Mouse (Mus musculus) liver, adult 2 months (tissue): ENCODE results near the gene Ttll10. TPM values are rescaled to one million over a fixed set of nuclear protein-coding genes. Genes with fewer than 3 reads are reported as not detected.
A peak's percentile ranks its signal among the peaks of the same experiment; 100 is the strongest.

ENCODE experiments used
- DNase-seq: peaks from one replicate; pipeline ENCODE4 v3.0.0-alpha.2; 2011; ENCODE audit warnings: low read depth, low spot score; ENCODE audit errors: extremely low read depth
- H3K27ac ChIP-seq: fragments of 200-500 bp; replicated peaks from 2 replicates; pipeline ENCODE4 v1.5.1; 2012; ENCODE audit warnings: low read depth, mild to moderate bottlenecking, control low read depth, inconsistent platforms, low read length; ENCODE audit not compliant: insufficient read depth
- H3K27me3 ChIP-seq: fragments of 200-500 bp; 2 replicates; pipeline ENCODE4 v1.6.1; 2012; ENCODE audit warnings: mild to moderate bottlenecking, moderate library complexity, low read length, inconsistent platforms; ENCODE audit not compliant: control insufficient read depth, insufficient read depth
- H3K36me3 ChIP-seq: fragments of 200-500 bp; 2 replicates; pipeline ENCODE4 v1.6.1; 2012; ENCODE audit warnings: low read length, inconsistent platforms; ENCODE audit not compliant: control insufficient read depth, insufficient read depth
- H3K4me1 ChIP-seq: fragments of 200-500 bp; 2 replicates; pipeline ENCODE4 v1.6.1; 2011; ENCODE audit warnings: low read length; ENCODE audit not compliant: control insufficient read depth, insufficient read depth
- H3K4me3 ChIP-seq: fragments of 200-500 bp; 2 replicates; pipeline ENCODE4 v1.5.1; 2011; ENCODE audit warnings: low read depth, mild to moderate bottlenecking, control low read depth, low read length, moderate library complexity; ENCODE audit not compliant: insufficient read depth
- H3K79me2 ChIP-seq: fragments of 200-500 bp; 2 replicates; pipeline ENCODE4 v1.6.1; 2012; ENCODE audit warnings: inconsistent platforms, mild to moderate bottlenecking, low read length, moderate library complexity; ENCODE audit not compliant: control insufficient read depth, insufficient read depth
- H3K9ac ChIP-seq: fragments of 200-500 bp; 2 replicates; pipeline ENCODE4 v1.6.1; 2012; ENCODE audit warnings: low read depth, mild to moderate bottlenecking, control low read depth, inconsistent platforms, low read length
- CTCF ChIP-seq: fragments of 200-500 bp; IDR thresholded peaks from 2 replicates; pipeline ENCODE4 v1.5.1; 2011; ENCODE audit warnings: low read depth, low read length, control low read depth
- POLR2A ChIP-seq: fragments of 200-500 bp; IDR thresholded peaks from 2 replicates; pipeline ENCODE4 v1.6.1; 2011; ENCODE audit warnings: low read length, control low read depth; ENCODE audit not compliant: insufficient read depth; ENCODE audit errors: extremely low read depth
- WGBS: fragments of 180-500 bp; shearing (Covaris S2); methylation state at CpG from one replicate; pipeline ENCODE4 v1.1.7; 2018; 5-methylcytosine and 5-hydroxymethylcytosine counted together
- polyA plus RNA-seq: library from polyadenylated mRNA; depleted of rRNA; stranded (reverse); fragments of >200 nt; gene quantifications from 2 replicates; pipeline ENCODE4 v1.2.3, GENCODE M21; 2012; rRNA removed
- total RNA-seq: library from RNA; depleted of rRNA; stranded (reverse); fragments of >200 nt; gene quantifications from 2 replicates; pipeline ENCODE4 v1.2.3, GENCODE M21; 2014; rRNA removed

The Ttll10 gene
- total and polyA plus RNA-seq, 2 experiments: 0.12 to 0.37 TPM

DNA sequence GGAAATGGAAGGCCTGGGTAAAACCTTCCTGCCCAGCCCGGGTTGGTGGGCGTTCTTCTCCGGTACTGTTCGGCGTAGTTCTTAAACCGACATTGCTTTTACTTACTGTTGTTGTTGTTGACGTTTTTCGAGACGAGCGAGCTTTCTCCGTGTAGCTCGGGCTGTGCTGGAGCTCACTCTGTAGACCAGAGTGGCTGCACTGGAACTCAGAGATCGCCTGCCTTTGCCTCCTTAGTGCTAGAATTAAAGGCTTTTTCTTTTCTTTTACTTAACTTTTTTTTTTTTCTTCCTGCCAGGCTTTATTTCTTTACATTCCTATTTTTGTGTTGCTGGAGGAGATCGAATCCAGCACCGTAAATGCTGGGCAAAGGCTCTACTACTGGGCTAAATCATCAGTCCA, 65.6 kb downstream of the Ttll10 start:
- peaks cover 14% of the 10 kb centered on the region; the same call in 1 of the 2 replicates for H3K79me2 ChIP-seq
- no peaks in the 10 kb centered on the region for H3K27me3 ChIP-seq
- peak overlapping the region; percentile 91 for H3K27ac ChIP-seq
- H3K4me3 ChIP-seq: peak overlapping the region; percentile 76
- H3K36me3 ChIP-seq: peaks cover 11% of the 10 kb centered on the region; the same call in 1 of the 2 replicates
- H3K9ac ChIP-seq: peak overlapping the region; percentile 87
- peaks cover 10% of the 10 kb centered on the region for H3K4me1 ChIP-seq
- peak; percentile 15 for DNase-seq
- TF ChIP-seq CTCF: no peak
- TF ChIP-seq POLR2A: no peak
- whole genome bisulfite sequencing: 2% methylated on average over 15 of the region's 15 CpGs

DNA sequence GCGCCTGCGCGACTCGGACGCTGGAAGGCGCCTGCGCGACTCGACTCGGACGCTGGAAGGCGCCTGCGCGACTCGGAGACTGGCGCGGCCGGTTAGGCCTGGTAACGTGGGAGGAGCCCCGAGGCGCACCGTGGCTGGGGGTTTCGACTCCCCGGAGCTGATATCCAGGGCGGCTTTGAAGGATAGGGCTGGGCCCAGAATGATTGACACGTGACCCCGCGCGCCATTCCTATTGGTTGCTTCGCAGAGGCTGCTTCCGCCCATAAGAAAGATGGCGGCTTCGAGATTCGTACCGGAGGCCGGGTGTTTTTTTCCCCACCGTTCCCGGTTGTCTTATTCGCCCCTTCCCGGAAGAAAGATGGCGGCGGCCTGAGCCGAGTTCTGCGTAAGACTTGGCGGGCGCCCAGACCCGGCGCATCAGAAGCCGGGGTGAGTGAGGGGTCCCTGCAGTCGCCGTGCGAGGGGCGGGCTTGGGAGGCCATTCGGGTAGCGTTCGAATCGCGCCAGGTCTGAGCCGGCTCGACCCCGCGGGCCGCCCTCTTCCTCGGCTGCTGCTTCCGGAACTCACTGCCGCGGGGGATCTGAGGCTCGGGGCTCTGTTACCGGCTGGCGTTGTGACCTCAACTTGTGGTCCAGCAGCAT, 66.2 kb downstream of the Ttll10 start:
- under 1% methylated on average over 70 of the region's 70 CpGs for WGBS
- no peaks in the 10 kb centered on the region for H3K27me3 ChIP-seq
- DNase-seq: peak; percentile 85
- H3K4me3 ChIP-seq: peak overlapping the region; percentile 76
- H3K79me2 ChIP-seq: peaks cover 14% of the 10 kb centered on the region; the same call in 1 of the 2 replicates
- peaks cover 9% of the 10 kb centered on the region; the same call in 1 of the 2 replicates for H3K36me3 ChIP-seq
- peaks cover 10% of the 10 kb centered on the region for H3K4me1 ChIP-seq
- H3K27ac ChIP-seq: peak overlapping the region; percentile 91
- TF ChIP-seq CTCF (no peak), POLR2A (no peak)
- peak overlapping the region; percentile 90 for H3K9ac ChIP-seq

DNA sequence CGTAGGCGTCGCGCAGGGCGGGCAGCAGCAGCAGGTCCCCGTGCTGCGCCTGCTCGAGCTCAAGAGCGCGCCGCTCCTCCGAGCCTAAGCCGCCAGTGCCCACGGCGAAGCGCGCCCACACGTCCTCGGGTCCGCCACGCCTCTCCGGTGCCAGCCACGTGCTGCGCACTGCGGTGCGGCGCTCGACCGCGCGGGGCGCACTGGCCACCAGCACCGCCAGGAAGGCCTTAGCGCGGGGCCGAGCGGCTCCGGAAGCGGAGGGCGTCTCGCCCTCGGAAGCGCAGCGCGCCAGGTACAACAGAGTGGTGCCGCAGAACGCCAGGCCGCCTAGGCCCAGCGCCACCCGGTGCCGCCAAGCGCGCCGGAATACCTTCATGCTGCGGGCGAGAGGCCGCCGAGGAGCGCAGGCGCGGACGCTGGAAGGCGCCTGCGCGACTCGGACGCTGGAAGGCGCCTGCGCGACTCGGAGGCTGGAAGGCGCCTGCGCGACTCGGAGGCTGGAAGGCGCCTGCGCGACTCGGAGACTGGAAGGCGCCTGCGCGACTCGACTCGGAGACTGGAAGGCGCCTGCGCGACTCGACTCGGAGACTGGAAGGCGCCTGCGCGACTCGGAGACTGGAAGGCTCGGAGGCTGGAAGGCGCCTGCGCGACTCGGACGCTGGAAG, 66.8 kb downstream of the Ttll10 start, which contains the start of the genes B3galt6 and Sdf4:
Gene B3galt6 (minus strand): TSS at position 409 of the 665 bp plus-strand sequence.
Gene Sdf4 (plus strand): TSS at position 632 of the 665 bp plus-strand sequence.
- peak; percentile 64 for DNase-seq
- H3K79me2 ChIP-seq: peaks cover 14% of the 10 kb centered on the region; the same call in 1 of the 2 replicates
- peak within 1 kb of the TSS; percentile 93 for H3K9ac ChIP-seq
- peak within 1 kb of the TSS; percentile 91 for H3K27ac ChIP-seq
- H3K27me3 ChIP-seq: no peaks in the 10 kb centered on the region
- H3K36me3 ChIP-seq: peaks cover 5% of the 10 kb centered on the region; the same call in 1 of the 2 replicates
- H3K4me1 ChIP-seq: peaks cover 10% of the 10 kb centered on the region; the same call in 1 of the 2 replicates
- peak within 1 kb of the TSS; percentile 81 for H3K4me3 ChIP-seq
- TF ChIP-seq CTCF (peak; percentile 81), POLR2A (peak; percentile 40; the same call in 1 of the 2 replicates)
- WGBS: under 1% methylated on average over 99 of the region's 99 CpGs

DNA sequence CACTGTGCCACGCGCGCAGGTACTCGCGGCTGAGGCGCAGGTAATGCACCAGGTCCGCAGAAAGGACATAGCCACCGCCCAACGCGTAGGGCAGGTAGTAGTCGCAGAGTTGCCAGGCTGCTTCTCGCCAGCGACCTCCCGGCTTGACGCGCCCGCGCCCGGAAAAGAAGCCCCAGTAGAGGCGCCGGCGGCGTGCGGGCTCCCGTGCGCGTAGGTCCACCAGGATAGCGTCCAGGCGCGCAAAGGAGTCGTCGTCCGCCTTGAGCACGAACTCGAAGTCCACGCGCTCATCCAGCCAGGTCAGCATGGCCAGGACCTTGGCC, 67.3 kb downstream of the Ttll10 start:
- Histone ChIP-seq H3K9ac (peak overlapping the region; percentile 93), H3K4me1 (peaks cover 10% of the 10 kb centered on the region; the same call in 1 of the 2 replicates)

DNA sequence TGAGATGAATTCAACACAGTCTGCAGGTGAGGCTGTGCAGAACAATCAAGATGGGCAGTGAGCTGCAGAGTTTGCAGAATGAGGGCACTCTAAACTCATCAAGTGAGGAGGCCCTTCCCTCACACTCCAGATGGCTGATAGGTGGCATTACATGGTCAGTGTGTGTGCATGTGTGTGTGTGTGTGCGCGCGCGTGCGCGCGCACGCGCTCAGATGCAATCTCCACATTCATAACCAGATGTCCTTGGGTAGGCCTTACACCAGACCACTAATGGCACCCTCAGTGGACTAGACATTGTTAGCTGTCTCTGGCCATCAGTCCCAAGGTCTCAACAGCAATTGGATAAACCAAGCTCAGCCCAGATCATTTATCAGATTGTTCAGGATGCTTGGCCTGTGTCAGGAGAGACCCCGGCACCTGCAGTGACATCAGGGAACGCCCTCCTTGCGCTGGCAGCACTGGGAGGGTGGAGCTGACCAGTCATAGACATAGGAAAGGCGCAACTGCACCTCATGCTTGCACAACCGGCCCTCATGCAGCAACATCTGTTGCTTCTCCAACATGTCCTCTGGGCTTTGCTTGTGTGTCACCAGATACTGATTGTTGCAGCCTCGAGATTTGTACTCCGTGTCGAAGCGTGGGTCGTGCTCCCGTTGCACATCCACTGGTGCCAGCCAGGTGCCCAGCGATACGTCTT, 67.9 kb downstream of the Ttll10 start:
- Histone ChIP-seq H3K27me3 (no peaks in the 10 kb centered on the region), H3K36me3 (no peaks in the 10 kb centered on the region; the same call in 1 of the 2 replicates), H3K27ac (no peak overlapping the region), H3K9ac (0 out of 2 replicates have a peak overlapping the region, but pooled peaks have one; percentile 11), H3K4me3 (peak overlapping the region; percentile 81; the same call in 1 of the 2 replicates), H3K79me2 (peaks cover 14% of the 10 kb centered on the region; the same call in 1 of the 2 replicates), H3K4me1 (peaks cover 10% of the 10 kb centered on the region; the same call in 1 of the 2 replicates)
- TF ChIP-seq CTCF (no peak), POLR2A (no peak)
- DNase-seq: no peak
- 88% methylated on average over 22 of the region's 22 CpGs for WGBS

More for the DNA sequence above, 67.3 kb downstream of the Ttll10 start:
- TF ChIP-seq POLR2A (no peak), CTCF (no peak)
- no peak for DNase-seq
- peaks cover 14% of the 10 kb centered on the region; the same call in 1 of the 2 replicates for H3K79me2 ChIP-seq
- H3K27me3 ChIP-seq: no peaks in the 10 kb centered on the region
- peak overlapping the region; percentile 81 for H3K4me3 ChIP-seq
- H3K27ac ChIP-seq: no peak overlapping the region
- WGBS: 21% methylated on average over 37 of the region's 37 CpGs
- H3K36me3 ChIP-seq: peaks cover 4% of the 10 kb centered on the region; the same call in 1 of the 2 replicates

Other genes with a start within 250 kb of the Ttll10 start
- 54.9 and 56.1 TPM in 2 replicates for gene Ccnl2, start 246.9 kb downstream of the Ttll10 start, total RNA-seq
- gene Ccnl2, start 246.9 kb downstream of the Ttll10 start, polyA plus RNA-seq: 33.9 and 61.8 TPM in 2 replicates
- gene Aurkaip1, start 228.1 kb downstream of the Ttll10 start, total RNA-seq: 140 and 151 TPM in 2 replicates
- 141 and 154 TPM in 2 replicates for gene Aurkaip1, start 228.1 kb downstream of the Ttll10 start, polyA plus RNA-seq
- 7.5 and 8.8 TPM in 2 replicates for gene Mxra8, start 219.7 kb downstream of the Ttll10 start, total RNA-seq
- 15.4 and 17.2 TPM in 2 replicates for gene Mxra8, start 219.7 kb downstream of the Ttll10 start, polyA plus RNA-seq
- gene Dvl1, start 212.0 kb downstream of the Ttll10 start, total RNA-seq: 40.5 and 44.6 TPM in 2 replicates
- gene Dvl1, start 212.0 kb downstream of the Ttll10 start, polyA plus RNA-seq: 101 and 162 TPM in 2 replicates
- gene Tas1r3, start 196.1 kb downstream of the Ttll10 start, total RNA-seq: 0.37 and 0.47 TPM in 2 replicates
- gene Tas1r3, start 196.1 kb downstream of the Ttll10 start, polyA plus RNA-seq: 0.12 and 0.35 TPM in 2 replicates
- 5.7 and 7.5 TPM in 2 replicates for gene Cptp, start 190.0 kb downstream of the Ttll10 start, total RNA-seq
- gene Cptp, start 190.0 kb downstream of the Ttll10 start, polyA plus RNA-seq: 32.1 and 48.6 TPM in 2 replicates
- 13.6 and 18.8 TPM in 2 replicates for gene Ints11, start 189.9 kb downstream of the Ttll10 start, total RNA-seq
- 15.8 and 20.9 TPM in 2 replicates for gene Ints11, start 189.9 kb downstream of the Ttll10 start, polyA plus RNA-seq
- gene Pusl1, start 167.6 kb downstream of the Ttll10 start, total RNA-seq: 13.6 and 15.5 TPM in 2 replicates
- 33.5 and 35.0 TPM in 2 replicates for gene Pusl1, start 167.6 kb downstream of the Ttll10 start, polyA plus RNA-seq
- 2.5 and 3.4 TPM in 2 replicates for gene Acap3, start 167.6 kb downstream of the Ttll10 start, total RNA-seq
- gene Acap3, start 167.6 kb downstream of the Ttll10 start, polyA plus RNA-seq: 4.9 and 6.9 TPM in 2 replicates
- gene Ube2j2, start 115.6 kb downstream of the Ttll10 start, total RNA-seq: 21.6 and 27.6 TPM in 2 replicates
- gene Ube2j2, start 115.6 kb downstream of the Ttll10 start, polyA plus RNA-seq: 43.4 and 46.1 TPM in 2 replicates
- 1.8 and 2.1 TPM in 2 replicates for gene C1qtnf12, start 97.1 kb downstream of the Ttll10 start, total RNA-seq
- gene C1qtnf12, start 97.1 kb downstream of the Ttll10 start, polyA plus RNA-seq: 2.6 and 3.3 TPM in 2 replicates
- 2.8 TPM in 2 replicates for gene B3galt6, start 66.8 kb downstream of the Ttll10 start, total RNA-seq
- 2.5 and 2.6 TPM in 2 replicates for gene B3galt6, start 66.8 kb downstream of the Ttll10 start, polyA plus RNA-seq
- 141 and 156 TPM in 2 replicates for gene Sdf4, start 66.5 kb downstream of the Ttll10 start, total RNA-seq
- 34.9 and 37.2 TPM in 2 replicates for gene Sdf4, start 66.5 kb downstream of the Ttll10 start, polyA plus RNA-seq
- gene Tnfrsf4, start 45.6 kb downstream of the Ttll10 start, total RNA-seq: 0.65 and 0.67 TPM in 2 replicates
- 0.83 and 2.5 TPM in 2 replicates for gene Tnfrsf4, start 45.6 kb downstream of the Ttll10 start, polyA plus RNA-seq
- 0.94 TPM in 1 of 2 replicates, not detected in the other for gene Tnfrsf18, start 33.2 kb downstream of the Ttll10 start, total RNA-seq
- gene Tnfrsf18, start 33.2 kb downstream of the Ttll10 start, polyA plus RNA-seq: 0.41 and 0.81 TPM in 2 replicates
- 3.8 and 4.5 TPM in 2 replicates for gene 9430015G10Rik, start 50.6 kb upstream of the Ttll10 start, total RNA-seq
- gene 9430015G10Rik, start 50.6 kb upstream of the Ttll10 start, polyA plus RNA-seq: 3.7 and 9.1 TPM in 2 replicates
- gene Rnf223, start 71.1 kb upstream of the Ttll10 start, total RNA-seq: not detected in 2 replicates
- gene Rnf223, start 71.1 kb upstream of the Ttll10 start, polyA plus RNA-seq: 0.17 TPM in 1 of 2 replicates, not detected in the other
- 10.4 and 13.8 TPM in 2 replicates for gene Agrn, start 138.1 kb upstream of the Ttll10 start, total RNA-seq
- gene Agrn, start 138.1 kb upstream of the Ttll10 start, polyA plus RNA-seq: 20.5 and 33.2 TPM in 2 replicates
- gene Isg15, start 141.4 kb upstream of the Ttll10 start, total RNA-seq: 14.2 and 20.7 TPM in 2 replicates
- gene Isg15, start 141.4 kb upstream of the Ttll10 start, polyA plus RNA-seq: 26.8 and 44.3 TPM in 2 replicates
- 2.5 and 3.0 TPM in 2 replicates for gene AW011738, start 143.9 kb upstream of the Ttll10 start, total RNA-seq
- 1.7 and 3.7 TPM in 2 replicates for gene AW011738, start 143.9 kb upstream of the Ttll10 start, polyA plus RNA-seq
- gene Perm1, start 156.5 kb upstream of the Ttll10 start, total RNA-seq: 0.07 and 0.09 TPM in 2 replicates
- gene Perm1, start 156.5 kb upstream of the Ttll10 start, polyA plus RNA-seq: 0.04 TPM in 1 of 2 replicates, not detected in the other
- gene Plekhn1, start 175.4 kb upstream of the Ttll10 start, total RNA-seq: 6.9 TPM in 2 replicates
- 12.1 and 18.5 TPM in 2 replicates for gene Plekhn1, start 175.4 kb upstream of the Ttll10 start, polyA plus RNA-seq
- 16.4 and 17.8 TPM in 2 replicates for gene Noc2l, start 176.6 kb upstream of the Ttll10 start, total RNA-seq
- 28.5 and 35.8 TPM in 2 replicates for gene Noc2l, start 176.6 kb upstream of the Ttll10 start, polyA plus RNA-seq
- under 0.01 TPM in 1 of 2 replicates, not detected in the other for gene Samd11, start 196.2 kb upstream of the Ttll10 start, total RNA-seq
- 0.04 TPM in 1 of 2 replicates, not detected in the other for gene Samd11, start 196.2 kb upstream of the Ttll10 start, polyA plus RNA-seq